Mouse (Mus musculus): ENCODE measurements around the gene Efhb. TPM values are rescaled to one million over a fixed set of nuclear protein-coding genes. Genes with fewer than 3 reads are reported as not detected.

Gene Efhb
- polyA plus RNA-seq (2017; shearing (Covaris generic)): under 1 TPM; 0.20 to 0.21 TPM

DNA sequence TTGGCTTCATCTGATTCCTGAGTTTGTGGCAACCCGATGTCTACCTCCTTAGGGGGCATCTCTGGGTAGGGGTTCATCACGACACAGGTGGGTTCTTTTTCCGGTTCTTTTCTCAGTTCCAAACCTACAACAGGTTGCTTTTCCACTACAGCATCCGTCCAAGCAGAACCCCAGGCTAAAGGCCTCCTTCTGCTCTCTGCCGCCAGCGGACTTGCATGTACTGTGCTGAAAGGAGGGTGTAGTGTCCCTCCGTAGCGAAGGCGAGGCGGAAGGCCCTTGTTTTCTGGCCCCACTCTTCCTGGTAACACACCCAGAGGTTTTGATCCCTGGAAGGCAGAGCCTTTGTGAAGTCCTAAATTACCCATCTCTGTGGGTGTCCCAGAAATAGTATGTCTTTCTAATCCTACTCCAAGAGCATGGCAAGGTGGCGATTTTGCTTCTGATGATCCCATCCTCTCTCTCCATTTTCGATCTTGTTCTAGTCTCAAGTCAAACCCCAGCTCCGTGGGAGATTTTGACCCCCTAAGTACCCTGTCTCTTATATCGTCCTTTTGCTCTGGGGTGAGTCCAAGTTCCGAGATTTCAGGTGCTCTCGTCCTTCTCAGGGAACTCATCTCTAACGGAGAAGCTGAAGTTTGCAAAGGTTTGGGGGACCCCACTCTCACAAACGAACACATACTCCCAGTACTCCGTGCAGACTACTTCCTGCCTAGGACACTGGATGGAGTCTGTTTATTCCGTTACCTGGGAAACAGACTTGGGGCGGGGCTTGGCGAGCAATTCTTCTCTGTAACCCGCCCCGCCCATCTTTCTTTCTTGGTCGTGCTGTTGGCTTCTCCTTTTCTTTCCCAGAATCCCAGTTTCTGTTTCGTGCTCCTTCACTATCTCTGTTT lies at the start of gene Efhb:
Gene Efhb (minus strand): TSS at position 719 of the 893 bp plus-strand sequence.

DNA sequence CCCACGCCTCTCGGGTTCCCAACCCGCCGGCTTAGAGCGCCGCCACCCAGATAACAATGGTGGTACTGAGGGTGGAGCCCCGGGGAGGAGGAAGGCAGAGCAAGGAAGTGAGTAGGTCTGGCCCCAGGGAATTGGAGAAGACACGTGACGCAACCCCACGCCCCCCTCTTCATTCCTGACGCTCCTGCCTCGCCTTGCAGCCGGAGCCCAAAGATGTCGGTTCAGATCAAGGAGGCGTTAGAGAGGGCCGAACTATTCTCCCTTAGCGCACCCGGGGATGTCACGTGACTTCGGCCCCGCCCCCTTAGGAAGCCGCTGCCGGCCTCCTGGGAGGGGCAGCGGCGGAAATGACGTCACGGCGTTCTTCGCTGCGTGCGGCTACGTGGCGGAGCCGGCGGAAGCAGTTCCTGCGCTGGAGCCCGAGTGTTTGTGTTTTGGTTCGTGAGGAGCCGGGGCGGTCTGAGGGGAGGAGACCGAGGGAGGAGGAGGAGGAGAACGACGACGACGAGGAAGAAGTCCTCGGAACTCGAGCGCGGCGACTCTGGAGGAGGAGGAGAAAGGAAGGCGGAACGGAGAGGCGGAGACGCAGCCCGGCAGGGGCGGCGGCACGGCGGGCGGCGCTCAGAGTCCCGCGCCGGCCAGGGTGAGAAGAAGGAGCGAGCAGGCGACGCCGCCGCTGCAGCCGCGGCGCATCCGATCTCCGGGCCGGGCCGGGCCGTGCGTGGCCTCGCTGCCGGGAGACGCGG lies 15.9 kb upstream of the Efhb start, which contains the start of gene Rab5a:
Gene Rab5a (plus strand): TSS at position 377 of the 746 bp plus-strand sequence.

Other genes with a start within 250 kb of the Efhb start
- gene Rab5a, start 15.9 kb upstream of the Efhb start, polyA plus RNA-seq (2017; shearing (Covaris generic)): 10 to 100 TPM; 91.5 to 92.8 TPM
- gene Pp2d1, start 76.1 kb upstream of the Efhb start, polyA plus RNA-seq (2017; shearing (Covaris generic)): under 1 TPM; 0.34 to 0.67 TPM
- 10 to 100 TPM; 37.6 to 41.6 TPM for gene Kat2b, start 103.5 kb upstream of the Efhb start, polyA plus RNA-seq (2017; shearing (Covaris generic))
- 1 to 10 TPM in 1 of 2 experiments, under 1 TPM in 1; 0.47 to 1.4 TPM for gene Sgo1, start 226.0 kb upstream of the Efhb start, polyA plus RNA-seq (2017; shearing (Covaris generic))